Mouse (Mus musculus) megakaryocyte, embryonic 14.5 days (primary cell): Measurements from ENCODE around the gene Syt17.

Source experiments
- FLI1 ChIP-seq: IDR thresholded peaks from 2 replicates; pipeline ENCODE4 v1.6.1; 2012; ENCODE audit warnings: low read length, inconsistent platforms, mixed read lengths
- GATA1 ChIP-seq: IDR thresholded peaks from 3 replicates; pipeline ENCODE4 v1.6.1; 2012; ENCODE audit warnings: mixed read lengths, low read length, inconsistent platforms, borderline replicate concordance

DNA sequence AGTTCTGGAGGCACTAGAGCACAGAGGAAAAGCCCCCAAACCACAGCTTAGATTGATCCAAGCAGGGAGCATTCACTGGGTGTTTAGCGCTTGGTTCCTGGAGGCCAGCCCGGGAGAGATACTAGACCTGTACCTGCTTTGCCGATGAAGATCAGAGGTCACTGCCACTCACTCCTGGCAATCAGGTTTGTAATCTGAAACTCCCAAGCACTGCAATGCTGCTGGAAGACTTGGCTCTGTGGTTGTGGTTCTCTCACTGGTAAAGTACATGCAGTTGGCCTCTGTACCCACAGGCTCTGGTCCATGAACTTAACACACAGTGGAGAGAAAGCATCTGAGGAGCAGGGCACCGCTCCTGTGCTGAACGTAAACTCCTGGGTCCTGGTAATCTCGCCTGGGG is 82.8 kb downstream of the Syt17 start:
- no peak for TF ChIP-seq GATA1
- no peak for TF ChIP-seq FLI1
